Mouse (Mus musculus): ENCODE data around the gene Plcd3. TPM values are rescaled to one million over a fixed set of nuclear protein-coding genes. Genes with fewer than 3 reads are reported as not detected.

The Plcd3 gene
- total RNA-seq, 1 experiment from 2014 or later = 0.15 TPM

DNA sequence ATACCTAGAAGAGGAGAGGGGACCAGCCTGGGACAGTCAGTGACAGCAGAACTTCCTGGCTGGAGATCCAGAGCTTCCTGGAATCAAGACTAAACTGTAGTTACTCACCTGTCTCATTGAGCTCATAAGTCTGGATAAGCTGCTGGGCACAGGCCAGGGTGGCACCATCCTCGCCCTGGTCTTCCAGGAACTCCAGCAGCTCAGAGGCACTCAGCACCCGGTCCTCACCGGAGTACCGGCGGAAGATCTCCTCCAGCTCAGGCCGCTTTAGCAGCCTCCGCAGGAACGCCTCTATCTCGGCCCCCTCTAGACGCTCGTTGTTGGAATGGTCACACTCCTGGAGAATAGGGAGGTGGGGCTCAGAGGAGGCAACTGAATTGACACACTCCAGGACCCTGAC is 23.3 kb downstream of the Plcd3 start:
- no peak for ATAC-seq (replicated peaks in 1 of 2; ENCODE audit: insufficient read depth in 1 of 2, low FRiP score in 2 of 2, low TSS enrichment in 1 of 2, low read depth in 1 of 2, poor library complexity in 2 of 2, severe bottlenecking in 2 of 2)

DNA sequence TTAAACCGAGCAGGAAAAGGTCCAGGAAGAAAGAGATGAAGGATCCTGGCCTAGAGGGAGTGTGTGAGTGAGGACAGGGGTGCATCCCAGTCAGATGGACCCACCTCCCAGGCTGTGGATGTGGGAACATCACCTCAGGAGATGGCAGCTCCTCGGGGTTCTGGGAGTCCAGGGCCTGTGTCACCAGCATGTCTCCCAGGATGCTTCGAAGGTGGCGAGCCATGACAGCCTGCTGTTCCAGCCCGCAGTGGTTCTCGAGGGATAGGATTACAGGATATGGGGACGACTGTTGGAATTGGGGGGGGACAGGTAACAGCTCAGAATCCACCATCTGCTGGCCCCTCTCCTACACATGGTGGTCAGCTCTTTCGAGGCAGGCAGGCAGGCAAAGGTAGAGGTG is 24.9 kb downstream of the Plcd3 start:
- no peak for ATAC-seq (replicated peaks in 1 of 2; ENCODE audit: insufficient read depth in 1 of 2, low FRiP score in 2 of 2, low TSS enrichment in 1 of 2, low read depth in 1 of 2, poor library complexity in 2 of 2, severe bottlenecking in 2 of 2)

DNA sequence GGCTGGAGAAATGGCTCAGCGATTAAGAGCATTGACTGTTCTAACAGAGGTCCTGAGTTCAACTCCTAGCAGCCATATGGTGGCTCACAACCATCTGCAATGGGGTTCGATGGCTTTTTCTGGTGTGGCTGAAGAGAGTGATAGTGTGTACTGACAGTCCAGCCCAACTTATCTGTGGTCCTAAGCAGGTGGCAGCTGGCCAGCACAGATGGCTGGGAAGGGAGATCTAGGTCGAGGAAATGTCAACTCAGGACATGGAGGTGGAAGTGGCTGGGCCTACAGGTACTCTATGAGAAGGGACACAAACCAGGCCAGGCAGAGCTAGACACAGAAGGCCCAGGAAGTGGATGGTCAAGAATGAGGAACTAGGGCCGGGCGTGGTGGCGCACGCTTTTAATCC is 25.4 kb downstream of the Plcd3 start:
- ATAC-seq (replicated peaks in 1 of 2; ENCODE audit: insufficient read depth in 1 of 2, low FRiP score in 2 of 2, low TSS enrichment in 1 of 2, low read depth in 1 of 2, poor library complexity in 2 of 2, severe bottlenecking in 2 of 2) = no peak

DNA sequence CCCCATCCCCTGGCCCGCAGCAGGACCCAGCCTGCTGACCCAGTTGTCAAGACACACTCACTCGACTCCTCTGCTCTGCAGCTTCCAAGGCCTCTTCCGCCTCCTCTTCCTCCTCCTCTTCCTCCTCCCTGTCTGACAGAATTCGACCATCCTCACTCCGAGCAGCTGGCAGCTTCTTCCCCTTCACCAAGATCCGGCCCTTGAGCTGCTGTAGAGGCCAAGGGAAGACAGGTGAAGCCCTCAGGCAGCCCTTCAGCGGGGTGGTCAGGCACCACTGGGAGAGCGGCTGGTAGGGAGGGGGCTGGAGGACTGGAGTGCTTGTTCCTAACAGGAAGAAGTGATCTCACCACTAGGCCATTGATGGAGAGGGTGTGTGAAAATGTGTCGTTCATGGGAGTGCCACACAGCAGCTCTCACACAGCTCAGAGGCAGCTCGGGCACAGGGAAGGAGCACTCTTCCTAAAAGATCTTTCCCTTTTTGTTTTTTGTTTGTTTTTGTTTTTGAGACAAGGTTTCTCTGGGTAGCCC is 26.6 kb downstream of the Plcd3 start:
- ATAC-seq (replicated peaks in 1 of 2; ENCODE audit: insufficient read depth in 1 of 2, low FRiP score in 2 of 2, low TSS enrichment in 1 of 2, low read depth in 1 of 2, poor library complexity in 2 of 2, severe bottlenecking in 2 of 2) = no peak

DNA sequence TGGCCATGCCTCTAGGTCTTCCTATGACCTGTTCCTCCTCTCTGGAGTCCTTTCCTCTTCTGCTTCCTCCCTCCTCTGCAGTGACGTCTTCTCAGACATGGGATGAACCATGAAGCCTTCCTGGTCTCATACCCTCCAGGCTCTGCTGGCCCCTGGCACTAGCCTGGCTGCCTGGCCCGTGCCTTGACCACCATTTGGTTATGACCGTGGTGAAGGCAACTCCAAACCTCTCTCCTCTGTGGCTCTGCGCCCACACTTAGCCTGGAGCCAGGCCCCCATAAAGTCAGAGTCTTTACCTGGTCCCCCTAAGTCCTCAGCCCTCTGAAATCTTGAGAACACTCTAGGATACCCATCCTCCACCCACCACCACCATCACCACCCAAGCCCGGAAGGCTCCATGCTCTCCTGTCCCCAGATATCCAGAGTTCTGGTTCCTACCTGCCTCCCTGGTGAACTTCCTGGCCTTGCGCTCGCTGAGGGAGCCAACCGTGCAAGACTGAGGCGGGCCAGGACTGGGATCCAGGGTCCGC is 27.3 kb downstream of the Plcd3 start:
- ATAC-seq (replicated peaks in 1 of 2; ENCODE audit: insufficient read depth in 1 of 2, low FRiP score in 2 of 2, low TSS enrichment in 1 of 2, low read depth in 1 of 2, poor library complexity in 2 of 2, severe bottlenecking in 2 of 2) = no peak

DNA sequence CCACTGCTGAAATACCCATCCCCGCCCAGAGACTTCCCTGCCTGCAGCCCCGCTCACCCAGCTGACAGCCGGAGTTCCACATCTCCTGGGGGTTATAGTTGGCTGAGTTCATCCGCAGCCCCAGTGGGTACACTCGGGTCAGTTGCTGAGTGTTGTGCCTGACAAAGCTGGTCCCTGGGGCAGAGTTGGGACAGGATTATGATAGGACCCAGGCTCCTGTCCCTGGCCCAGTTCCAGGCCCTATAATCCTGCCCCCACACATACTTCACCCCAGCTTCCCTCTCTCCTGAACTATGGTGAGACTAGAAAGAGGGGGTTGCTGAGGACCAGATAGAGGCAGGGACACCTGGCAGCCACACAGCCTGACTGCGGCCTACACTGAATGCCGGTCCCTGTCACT is 27.8 kb downstream of the Plcd3 start:
- ATAC-seq (replicated peaks in 1 of 2; ENCODE audit: insufficient read depth in 1 of 2, low FRiP score in 2 of 2, low TSS enrichment in 1 of 2, low read depth in 1 of 2, poor library complexity in 2 of 2, severe bottlenecking in 2 of 2) = no peak

DNA sequence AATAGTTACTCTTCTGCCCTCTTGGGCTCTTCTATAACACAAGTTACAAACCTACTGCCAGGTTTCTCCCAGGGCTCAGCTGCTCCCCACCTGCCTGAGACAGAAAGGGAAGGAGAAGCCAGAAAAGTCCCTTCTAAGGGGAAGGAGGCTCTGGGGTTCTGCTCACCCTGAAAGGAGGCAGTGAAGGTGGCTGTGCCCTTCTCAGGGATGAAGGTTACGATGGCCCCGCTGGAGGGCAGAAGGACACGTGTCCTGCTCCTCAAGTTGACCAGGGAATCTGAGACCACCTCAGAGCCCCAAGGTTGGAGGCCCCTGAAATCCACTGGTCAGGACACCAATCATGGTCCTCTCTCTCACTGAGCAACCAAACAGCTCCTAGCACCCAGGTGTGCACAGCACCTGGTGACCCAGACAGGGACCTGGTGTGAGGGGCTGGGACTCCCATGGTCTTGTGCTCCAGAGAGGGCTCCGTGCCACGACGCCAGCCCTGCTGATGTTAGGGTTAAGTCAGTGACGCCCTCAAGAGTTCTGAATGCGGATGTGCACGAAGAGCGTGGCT is 31.1 kb downstream of the Plcd3 start:
- ATAC-seq (replicated peaks in 1 of 2; ENCODE audit: insufficient read depth in 1 of 2, low FRiP score in 2 of 2, low TSS enrichment in 1 of 2, low read depth in 1 of 2, poor library complexity in 2 of 2, severe bottlenecking in 2 of 2) = no peak

DNA sequence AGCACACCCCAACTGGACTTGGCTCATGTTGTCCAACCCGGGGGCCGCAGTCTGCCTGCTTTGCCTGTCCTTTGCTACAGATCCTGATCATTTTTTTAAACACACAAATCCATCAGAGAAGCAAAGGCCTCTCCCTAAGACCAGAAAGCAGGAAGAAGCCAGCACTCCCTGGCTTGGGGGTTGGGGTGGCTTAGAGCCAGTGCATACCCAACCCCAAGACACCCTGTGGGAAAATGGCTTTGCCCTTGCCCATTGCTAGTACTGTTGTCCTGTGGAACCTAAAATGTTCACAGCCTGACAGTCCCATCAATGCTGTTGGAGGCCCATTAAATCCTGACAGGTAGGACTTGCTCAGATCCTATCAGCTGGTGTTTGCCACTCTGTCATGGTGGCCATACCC is 31.7 kb downstream of the Plcd3 start:
- no peak for ATAC-seq (replicated peaks in 1 of 2; ENCODE audit: insufficient read depth in 1 of 2, low FRiP score in 2 of 2, low TSS enrichment in 1 of 2, low read depth in 1 of 2, poor library complexity in 2 of 2, severe bottlenecking in 2 of 2)

- ATAC-seq (replicated peaks in 1 of 2; ENCODE audit: insufficient read depth in 1 of 2, low FRiP score in 2 of 2, low TSS enrichment in 1 of 2, low read depth in 1 of 2, poor library complexity in 2 of 2, severe bottlenecking in 2 of 2) = no peak
Measured at GRCm38 (mm10) chr11:103068884-103069283, 32.6 kb downstream of the Plcd3 start.

DNA sequence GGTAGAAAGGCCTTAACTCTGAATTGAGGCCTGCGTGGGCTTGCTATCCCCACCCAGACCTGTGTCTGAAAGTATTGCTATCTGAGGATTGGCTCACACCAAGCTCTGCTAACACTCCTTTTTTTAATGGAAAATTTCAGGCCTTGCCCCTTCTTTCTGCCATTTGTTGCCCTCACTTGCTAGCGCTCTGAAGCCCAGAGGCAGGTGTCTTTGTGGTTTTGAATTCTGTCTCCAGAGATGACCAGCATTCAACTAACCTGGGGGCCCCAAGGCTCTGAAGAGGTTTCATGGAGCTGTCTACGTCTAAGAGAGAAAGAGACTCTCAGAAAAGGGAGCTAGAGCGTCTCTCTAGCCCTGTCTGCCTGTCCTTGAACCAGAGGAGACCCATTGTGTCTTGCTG is 33.2 kb downstream of the Plcd3 start:
- no peak for ATAC-seq (replicated peaks in 1 of 2; ENCODE audit: insufficient read depth in 1 of 2, low FRiP score in 2 of 2, low TSS enrichment in 1 of 2, low read depth in 1 of 2, poor library complexity in 2 of 2, severe bottlenecking in 2 of 2)

DNA sequence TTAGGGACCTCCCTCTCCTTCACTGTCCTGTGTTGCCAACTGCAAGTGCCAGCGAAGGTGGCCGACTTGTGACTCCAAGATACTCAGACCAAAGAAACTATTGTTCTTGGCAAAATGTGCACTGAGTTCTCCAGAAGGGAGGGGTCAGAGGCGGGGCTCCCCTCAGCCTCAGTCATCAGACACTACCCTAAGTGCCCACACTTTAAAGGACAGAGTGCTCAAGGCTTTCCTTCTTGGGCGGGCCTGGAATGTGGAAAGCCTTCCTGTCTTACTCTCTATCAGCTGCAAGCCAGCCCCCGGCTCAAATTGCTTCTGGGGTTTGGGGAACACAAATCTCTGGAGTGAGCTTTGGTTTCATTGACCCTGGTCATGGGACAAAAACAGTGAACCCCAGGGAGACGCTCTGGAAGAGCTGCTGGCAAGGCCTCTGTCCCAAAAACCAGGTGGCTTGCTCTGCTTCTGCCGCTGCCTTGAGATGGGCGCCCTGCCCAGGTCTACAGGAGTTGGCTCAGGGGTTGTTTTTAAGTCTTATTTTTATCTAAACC is 33.9 kb downstream of the Plcd3 start:
- no peak for ATAC-seq (replicated peaks in 1 of 2; ENCODE audit: insufficient read depth in 1 of 2, low FRiP score in 2 of 2, low TSS enrichment in 1 of 2, low read depth in 1 of 2, poor library complexity in 2 of 2, severe bottlenecking in 2 of 2)

DNA sequence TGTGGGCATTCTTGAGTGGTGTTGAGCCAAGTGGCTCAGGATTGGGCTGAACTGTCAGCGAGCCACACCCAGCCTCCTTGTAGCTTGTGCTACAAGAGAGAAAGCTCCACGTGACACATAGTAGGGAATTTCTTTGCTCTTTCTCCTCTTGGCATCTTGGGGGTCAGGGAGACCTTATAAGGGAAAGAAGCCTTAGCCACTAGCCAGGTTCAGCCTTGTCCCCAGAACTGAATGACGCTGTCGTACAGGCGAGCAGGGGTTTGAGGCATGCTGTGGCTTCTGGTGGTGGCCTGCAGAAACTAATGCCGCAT is 34.5 kb downstream of the Plcd3 start:
- no peak for ATAC-seq (replicated peaks in 1 of 2; ENCODE audit: insufficient read depth in 1 of 2, low FRiP score in 2 of 2, low TSS enrichment in 1 of 2, low read depth in 1 of 2, poor library complexity in 2 of 2, severe bottlenecking in 2 of 2)

GRCm38 (mm10) chr11:103066191-103067050 is 35.0 kb downstream of the Plcd3 start:
- ATAC-seq (replicated peaks in 1 of 2; ENCODE audit: insufficient read depth in 1 of 2, low FRiP score in 2 of 2, low TSS enrichment in 1 of 2, low read depth in 1 of 2, poor library complexity in 2 of 2, severe bottlenecking in 2 of 2) = no peak

GRCm38 (mm10) chr11:103058499-103059085 is 42.9 kb downstream of the Plcd3 start:
- no peak for ATAC-seq (replicated peaks in 1 of 2; ENCODE audit: insufficient read depth in 1 of 2, low FRiP score in 2 of 2, low TSS enrichment in 1 of 2, low read depth in 1 of 2, poor library complexity in 2 of 2, severe bottlenecking in 2 of 2)

GRCm38 (mm10) chr11:103056636-103057035 is 44.8 kb downstream of the Plcd3 start:
- ATAC-seq (replicated peaks in 1 of 2; ENCODE audit: insufficient read depth in 1 of 2, low FRiP score in 2 of 2, low TSS enrichment in 1 of 2, low read depth in 1 of 2, poor library complexity in 2 of 2, severe bottlenecking in 2 of 2) = no peak

DNA sequence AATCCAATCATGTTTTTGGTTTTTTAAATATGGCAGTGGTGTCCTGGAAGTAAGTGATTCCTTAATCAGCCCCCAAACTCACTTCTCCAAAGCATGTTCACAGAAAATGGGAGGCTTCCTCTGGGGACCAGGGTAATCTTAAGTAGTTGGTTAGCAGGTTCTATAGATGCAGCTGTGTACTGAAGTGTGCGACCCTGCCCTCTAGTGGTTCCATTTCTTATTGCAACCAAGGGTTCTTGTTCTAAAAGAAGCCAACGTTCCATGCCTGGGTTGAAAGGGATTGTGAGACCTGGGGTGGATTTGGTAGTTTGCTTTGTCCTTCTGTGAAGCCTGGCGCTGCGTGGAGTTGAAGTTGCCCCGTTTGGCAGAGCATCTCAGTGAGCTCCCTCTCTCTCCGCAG is 46.7 kb downstream of the Plcd3 start:
- ATAC-seq (replicated peaks in 1 of 2; ENCODE audit: insufficient read depth in 1 of 2, low FRiP score in 2 of 2, low TSS enrichment in 1 of 2, low read depth in 1 of 2, poor library complexity in 2 of 2, severe bottlenecking in 2 of 2) = peak; percentile 68 to 76; a peak in 3 of 4 replicates

DNA sequence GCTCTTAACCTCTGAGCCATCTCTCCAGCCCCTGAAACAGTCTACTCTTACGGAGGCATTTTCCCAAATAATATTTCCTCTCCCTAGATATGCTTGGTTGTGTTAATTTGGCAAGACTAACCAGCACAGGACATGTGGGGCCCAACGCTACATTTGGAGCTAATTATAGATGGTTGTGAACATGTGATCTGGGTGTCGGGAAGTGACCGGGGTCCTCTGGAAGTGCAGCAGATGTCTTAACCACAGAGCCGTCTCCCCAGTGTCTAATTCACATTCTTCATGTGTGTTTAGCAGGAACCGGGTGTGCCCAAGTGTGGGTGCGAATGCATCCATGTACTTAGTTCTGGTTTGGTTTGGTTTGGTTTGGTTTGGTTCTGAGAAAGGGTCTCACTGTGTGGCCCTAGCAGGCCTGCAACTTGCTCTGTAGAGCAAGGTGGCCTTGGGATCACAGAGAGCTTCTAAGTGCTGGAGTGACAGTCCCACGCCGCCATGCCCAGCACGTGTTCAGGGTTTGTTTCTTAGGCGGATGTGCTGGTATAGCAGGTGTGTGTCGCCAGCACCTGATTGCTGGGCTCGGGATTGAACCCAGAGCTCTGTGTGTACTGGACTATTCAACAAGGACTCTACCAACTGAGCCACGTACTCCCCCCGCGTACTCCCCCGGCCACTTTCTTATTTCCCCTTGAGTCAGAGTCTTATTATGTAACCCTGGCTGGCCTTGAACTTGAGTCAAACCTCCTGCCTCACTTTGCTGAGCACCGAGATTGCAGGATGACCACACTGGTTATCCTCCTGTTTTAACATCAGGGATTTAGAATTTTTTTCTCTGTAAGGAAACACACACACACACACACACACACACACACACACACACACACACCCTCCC is 48.0 kb downstream of the Plcd3 start:
- no peak for ATAC-seq (replicated peaks in 1 of 2; ENCODE audit: insufficient read depth in 1 of 2, low FRiP score in 2 of 2, low TSS enrichment in 1 of 2, low read depth in 1 of 2, poor library complexity in 2 of 2, severe bottlenecking in 2 of 2)
